Mouse (Mus musculus): ENCODE results near the gene Chrna1.

- TF ChIP-seq CTCF (IDR thresholded peaks at IDR 0.05; ENCODE audit: borderline replicate concordance, insufficient read depth, low read length) (no peak), POLR2A (IDR thresholded peaks at IDR 0.05; ENCODE audit: low read depth, low read length) (no peak)
Observed at GRCm38 (mm10) chr2:73612367-73612914, 32.3 kb upstream of the Chrna1 start.
